Mouse (Mus musculus) neutrophil, adult 5-6 weeks (primary cell): ENCODE measurements at regions not wholly inside any gene's neighbourhood (a gene's known extent, or its start where the extent isn't known, plus 50 kb on each side); places are given as distances from the start of the nearest gene placed in this dataset.

Source experiments
- ATAC-seq: fragments of 151-379, 151-347 bp; 2 replicates; pipeline ENCODE4 v1.8.0; 2017; ENCODE audit warnings: mild to moderate bottlenecking, moderate TSS enrichment; ENCODE audit not compliant: insufficient number of reproducible peaks, poor library complexity, low FRiP score, severe bottlenecking; ENCODE audit errors: extremely low read depth

DNA sequence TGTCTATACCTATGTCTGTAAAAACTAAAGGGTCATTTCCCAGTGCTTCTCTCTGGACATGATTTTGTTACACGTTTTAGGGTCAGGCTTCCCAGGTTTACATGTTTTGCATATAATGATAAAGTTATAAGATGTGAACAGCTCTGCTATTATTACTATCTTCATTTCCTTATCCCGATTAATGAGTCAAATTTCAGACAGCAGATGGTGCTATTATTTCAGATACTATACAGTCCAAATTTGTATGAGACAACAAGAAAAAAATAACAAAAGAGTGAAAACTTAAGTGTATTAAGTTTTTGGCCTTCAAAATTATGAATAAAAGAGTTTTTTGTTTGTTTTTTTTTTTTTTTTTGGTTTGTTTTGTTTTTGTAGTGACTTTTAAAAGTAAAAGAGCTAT is 922.9 kb upstream of the Ppp6c start:
- no peak for ATAC-seq

DNA sequence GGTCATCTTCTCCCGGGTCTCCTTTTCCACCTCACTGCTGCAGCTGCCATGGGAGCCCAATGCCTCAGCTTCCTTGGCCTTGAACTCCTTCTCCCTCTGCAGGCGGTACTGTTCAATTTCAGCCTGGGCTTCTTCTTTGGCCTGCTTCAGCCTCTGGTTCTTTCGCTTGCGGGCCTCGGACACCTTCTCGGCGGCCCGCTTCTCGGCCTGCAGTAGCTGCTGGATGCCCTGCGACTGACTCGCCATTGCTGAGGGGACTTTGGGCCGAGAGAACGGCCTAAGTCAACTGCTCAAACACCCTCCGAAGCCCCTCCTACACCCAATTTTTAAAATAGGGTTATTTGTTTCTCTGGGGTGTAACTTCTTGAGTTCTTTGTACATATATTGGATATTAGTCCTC is 901.4 kb upstream of the Ppp6c start:
- 0 out of 2 replicates have a peak, but pooled peaks have one; percentile 13 for ATAC-seq

DNA sequence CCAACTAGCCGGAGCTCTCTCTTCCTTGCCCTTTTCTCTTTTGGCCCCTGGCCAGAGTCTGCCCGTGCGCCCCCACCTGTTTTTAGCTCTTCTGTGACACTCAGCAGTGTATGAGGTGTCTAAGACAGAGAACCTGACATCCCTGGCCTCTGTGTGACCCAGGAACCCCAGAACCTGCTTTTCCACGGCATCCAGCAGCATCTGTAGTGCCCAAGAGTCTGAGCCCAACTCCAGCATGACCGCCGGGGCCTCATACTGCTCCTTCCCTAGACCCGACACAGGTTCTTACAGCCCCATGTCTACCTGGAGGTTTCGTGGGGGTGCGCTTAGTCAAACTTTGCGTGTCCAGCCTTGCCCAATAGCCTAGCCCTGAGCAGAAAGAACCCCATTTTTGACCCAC is 892.9 kb upstream of the Ppp6c start:
- no peak for ATAC-seq

DNA sequence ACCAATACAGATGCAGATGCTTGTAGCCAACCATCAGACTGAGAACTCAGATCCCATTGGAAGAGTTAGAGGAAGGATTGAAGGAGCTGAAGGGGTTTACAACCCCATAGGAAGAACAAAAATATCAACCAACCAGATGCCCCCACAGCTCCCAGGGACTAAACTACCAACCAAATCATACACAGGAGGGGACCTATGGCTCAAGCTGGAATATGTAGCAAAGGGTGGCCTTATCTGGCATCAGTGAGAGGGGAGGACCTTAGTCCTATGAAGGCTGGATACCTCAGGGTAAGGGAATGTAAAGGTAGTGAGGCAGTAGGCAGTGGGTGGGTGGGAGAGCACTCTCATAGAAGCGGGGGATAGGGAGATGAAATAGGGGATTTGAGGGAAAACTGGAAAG is 888.2 kb upstream of the Ppp6c start:
- no peak for ATAC-seq
